Mouse (Mus musculus) stomach, postnatal 0 days (tissue): ENCODE measurements at regions not wholly inside any gene's neighbourhood (a gene's known extent, or its start where the extent isn't known, plus 50 kb on each side); places are given as distances from the start of the nearest gene placed in this dataset.

Source experiments
- ATAC-seq: fragments of 200-750 bp; cut with Nextera tagmentation; 2 replicates; pipeline ENCODE4 v1.8.0; 2017; ENCODE audit not compliant: low FRiP score, low TSS enrichment
- DNase-seq: peaks from one replicate; pipeline ENCODE4 v3.0.0-alpha.2; 2016; ENCODE audit warnings: low spot score
- H3K27ac ChIP-seq: fragments of 300-500 bp; sonication (generic); replicated peaks from 2 replicates; pipeline ENCODE4 v1.5.1; 2014; ENCODE audit warnings: mild to moderate bottlenecking, control low read depth
- H3K27me3 ChIP-seq: fragments of 300-500 bp; sonication (generic); 2 replicates; pipeline ENCODE4 v1.6.1; 2014; ENCODE audit warnings: low read length; ENCODE audit not compliant: control insufficient read depth, insufficient read depth
- H3K36me3 ChIP-seq: fragments of 300-500 bp; sonication (generic); 2 replicates; pipeline ENCODE4 v1.6.1; 2014; ENCODE audit warnings: low read length, mixed read lengths; ENCODE audit not compliant: control insufficient read depth, insufficient read depth
- H3K4me1 ChIP-seq: fragments of 300-500 bp; sonication (generic); replicated peaks from 2 replicates; pipeline ENCODE4 v1.6.1; 2014; ENCODE audit warnings: antibody characterized with exemption; ENCODE audit not compliant: control insufficient read depth, insufficient read depth
- H3K4me2 ChIP-seq: fragments of 300-500 bp; sonication (generic); replicated peaks from 2 replicates; pipeline ENCODE4 v1.6.1; 2014; ENCODE audit warnings: low read depth, mild to moderate bottlenecking, control low read depth, moderate library complexity
- H3K4me3 ChIP-seq: fragments of 300-500 bp; sonication (generic); 2 replicates; pipeline ENCODE4 v1.5.1; 2014; ENCODE audit warnings: low read depth, low read length, control low read depth
- H3K9ac ChIP-seq: fragments of 300-500 bp; sonication (generic); 2 replicates; pipeline ENCODE4 v1.6.1; 2014; ENCODE audit warnings: mild to moderate bottlenecking, low read length, control low read depth, mixed read lengths
- H3K9me3 ChIP-seq: fragments of 300-500 bp; sonication (generic); 2 replicates; pipeline ENCODE4 v1.6.1; 2016; ENCODE audit warnings: low read length; ENCODE audit not compliant: control insufficient read depth
- CTCF ChIP-seq: IDR thresholded peaks from 2 replicates; pipeline ENCODE4 v1.5.1; 2016; ENCODE audit warnings: antibody characterized with exemption, low read depth, mild to moderate bottlenecking, moderate library complexity
- EP300 ChIP-seq: optimal IDR thresholded peaks from 2 replicates; pipeline ENCODE3; 2016; ENCODE audit warnings: antibody characterized with exemption
- WGBS: fragments of 180-500 bp; shearing (Covaris S2); extraction: QIAGEN DNeasy Blood & Tissue Kit; methylation state at CpG from one replicate; pipeline ENCODE4 v1.1.7; 2014; 5-methylcytosine and 5-hydroxymethylcytosine counted together

DNA sequence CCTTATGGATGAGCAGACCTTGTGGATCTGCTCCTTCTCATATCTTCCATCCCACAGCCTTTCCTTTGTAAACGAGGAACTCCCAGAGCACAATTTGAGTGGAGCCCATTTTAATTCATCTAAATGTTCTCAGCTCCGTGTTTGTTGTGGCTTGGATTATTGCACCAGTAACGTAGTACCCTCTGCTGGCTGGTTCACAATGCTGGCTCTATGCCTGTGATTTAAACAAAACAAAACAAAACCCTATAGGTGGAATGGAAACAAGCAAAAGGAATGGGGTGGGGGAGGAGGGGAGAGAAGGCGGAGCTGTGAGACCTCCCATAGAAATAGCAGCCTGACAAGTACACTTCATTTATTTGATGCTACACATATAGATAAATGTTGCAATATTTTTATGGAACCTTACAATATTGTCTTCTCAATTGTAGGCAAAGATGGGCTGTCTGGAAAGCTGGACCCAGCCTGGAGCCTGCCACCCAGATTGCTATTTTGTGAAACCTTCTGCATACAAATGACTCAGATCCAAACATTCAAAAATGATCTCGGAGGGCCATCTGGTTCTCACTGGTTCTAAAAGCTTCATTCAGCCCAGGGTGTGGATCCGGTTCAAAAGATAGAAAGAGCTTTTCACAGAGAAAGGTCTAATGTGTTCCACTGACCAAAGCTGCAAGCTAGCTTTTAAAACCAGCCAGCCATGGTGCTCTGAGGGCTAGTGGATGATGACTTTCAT is 230.3 kb upstream of the Ubash3b start:
- Histone ChIP-seq H3K27ac (no peak overlapping the region), H3K9ac (no peak overlapping the region), H3K4me2 (no peak overlapping the region), H3K36me3 (no peaks in the 10 kb centered on the region), H3K4me1 (no peaks in the 10 kb centered on the region), H3K27me3 (no peaks in the 10 kb centered on the region), H3K4me3 (no peak overlapping the region), H3K9me3 (no peaks in the 10 kb centered on the region)
- TF ChIP-seq CTCF (no peak), EP300 (no peak)
- 43% methylated on average over 6 of the region's 6 CpGs for WGBS
- ATAC-seq, result no peak
- DNase-seq, result no peak

DNA sequence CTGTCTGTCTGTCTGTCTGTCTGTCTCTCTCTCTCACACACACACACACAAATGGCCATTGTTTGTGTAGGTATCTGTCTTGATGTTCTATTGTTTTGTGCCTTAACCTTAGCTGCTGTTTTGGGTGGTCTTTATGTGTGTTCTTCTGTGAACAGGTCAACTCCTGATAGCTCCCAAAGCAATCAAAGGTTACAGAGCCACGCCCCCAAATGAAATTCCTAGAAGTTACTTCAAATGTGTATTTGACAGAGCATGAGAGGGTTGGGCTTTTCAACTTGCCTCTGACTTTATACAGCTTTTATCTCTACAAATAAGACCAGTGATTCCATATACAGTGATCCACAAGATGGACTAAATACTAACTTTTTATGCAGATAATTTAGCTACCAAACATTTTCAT is 217.8 kb upstream of the Ubash3b start:
- ATAC-seq, result no peak
- 69% methylated on average over 1 of the region's 1 CpGs for WGBS

DNA sequence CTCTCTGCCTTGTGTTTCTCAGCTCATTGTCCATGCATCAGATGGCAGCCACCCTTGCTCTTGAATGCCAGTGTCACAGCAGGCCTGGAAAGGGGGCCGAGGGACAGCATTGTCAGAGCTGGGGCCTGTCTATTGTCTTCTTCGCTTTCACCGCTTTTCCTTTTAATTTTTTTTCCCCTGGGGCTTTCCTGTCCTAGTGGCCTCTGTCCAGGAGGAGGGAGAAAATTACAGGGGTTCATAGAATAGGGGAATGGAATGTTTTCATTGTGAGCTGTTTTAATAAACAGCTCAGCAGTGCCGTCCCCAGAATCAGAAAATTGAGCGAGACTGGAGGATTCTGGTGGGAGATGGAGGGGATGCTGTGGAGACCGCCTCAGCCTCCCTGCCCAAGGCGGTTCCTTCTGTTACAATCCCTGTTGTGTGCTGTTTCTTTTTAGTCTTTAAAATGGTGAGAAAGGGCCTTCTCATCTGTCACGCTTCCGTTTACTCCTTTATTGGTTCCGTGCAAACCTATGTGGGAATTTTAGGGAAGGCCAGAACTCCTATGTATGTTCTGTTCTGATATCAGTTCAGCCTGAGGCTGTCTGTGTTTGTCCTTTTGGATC is 217.2 kb upstream of the Ubash3b start:
- 78% methylated on average over 10 of the region's 10 CpGs for WGBS
- H3K9me3 ChIP-seq, result no peaks in the 10 kb centered on the region
- H3K9ac ChIP-seq, result no peak overlapping the region
- H3K4me2 ChIP-seq, result no peak overlapping the region
- ATAC-seq (no peak), DNase-seq (no peak)
- TF ChIP-seq EP300 (no peak), CTCF (no peak)
- no peaks in the 10 kb centered on the region for H3K27me3 ChIP-seq
- no peaks in the 10 kb centered on the region for H3K4me1 ChIP-seq
- no peak overlapping the region for H3K27ac ChIP-seq
- no peak overlapping the region for H3K4me3 ChIP-seq
- no peaks in the 10 kb centered on the region for H3K36me3 ChIP-seq

More for the DNA sequence above, 217.8 kb upstream of the Ubash3b start:
- H3K27me3 ChIP-seq, result no peaks in the 10 kb centered on the region
- H3K27ac ChIP-seq, result no peak overlapping the region
- TF ChIP-seq CTCF (no peak), EP300 (no peak)
- no peaks in the 10 kb centered on the region for H3K36me3 ChIP-seq
- no peak for DNase-seq
- no peaks in the 10 kb centered on the region for H3K4me1 ChIP-seq
- H3K4me2 ChIP-seq, result no peak overlapping the region
- H3K4me3 ChIP-seq, result no peak overlapping the region
- H3K9me3 ChIP-seq, result no peaks in the 10 kb centered on the region
- H3K9ac ChIP-seq, result no peak overlapping the region

DNA sequence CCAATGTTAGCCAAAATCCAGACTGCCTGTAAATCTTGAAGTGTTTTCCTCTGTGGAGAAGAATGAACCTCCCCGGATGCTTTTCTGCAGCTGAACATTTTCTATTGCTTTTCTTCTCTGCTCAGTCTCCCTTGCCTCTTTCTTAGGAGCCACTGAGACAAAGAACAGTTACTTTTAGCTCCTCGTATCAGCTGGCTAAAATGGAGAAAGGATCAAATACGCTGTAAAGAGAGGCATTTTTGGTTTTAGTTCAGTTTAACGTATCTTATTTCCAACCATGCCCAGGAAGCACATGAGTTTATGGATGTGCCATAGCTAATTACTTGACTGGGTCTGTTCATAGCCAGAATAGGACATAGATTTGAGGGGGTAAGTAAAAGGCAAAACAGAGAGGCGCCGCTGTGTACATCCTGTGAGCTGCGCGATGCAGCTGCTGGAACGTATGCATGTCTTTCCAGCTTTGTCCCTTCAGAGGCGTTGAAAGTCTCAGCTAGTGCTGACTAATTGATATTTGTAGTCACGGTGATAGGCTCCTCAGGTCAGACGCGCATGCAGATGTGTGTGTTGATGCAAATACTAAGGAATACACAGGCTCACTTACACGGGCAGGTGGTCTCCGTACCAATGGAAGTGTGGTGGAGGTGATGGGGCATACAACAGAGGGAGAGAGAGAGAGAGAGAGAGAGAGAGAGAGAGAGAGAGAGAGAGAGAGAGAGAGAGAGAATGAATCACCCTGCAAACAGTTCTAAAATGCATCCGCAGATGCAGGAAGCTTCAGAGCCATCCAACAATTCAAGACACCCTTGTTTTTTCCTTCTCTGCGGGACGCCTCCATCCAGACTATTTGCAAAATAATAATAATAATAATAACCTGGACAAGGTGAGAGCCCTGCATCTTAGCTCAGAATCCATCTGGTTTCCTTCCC is 216.5 kb upstream of the Ubash3b start:
- no peak for DNase-seq
- H3K4me2 ChIP-seq, result peak overlapping the region; percentile 42
- no peak overlapping the region for H3K9ac ChIP-seq
- no peaks in the 10 kb centered on the region for H3K36me3 ChIP-seq
- no peak overlapping the region for H3K4me3 ChIP-seq
- H3K27ac ChIP-seq, result peak overlapping the region; percentile 13; the same call in 1 of the 2 replicates
- no peak for ATAC-seq
- H3K4me1 ChIP-seq, result no peaks in the 10 kb centered on the region
- no peaks in the 10 kb centered on the region for H3K9me3 ChIP-seq
- TF ChIP-seq EP300, result no peak
- no peak for TF ChIP-seq CTCF
- no peaks in the 10 kb centered on the region for H3K27me3 ChIP-seq
- WGBS, result 67% methylated on average over 18 of the region's 18 CpGs

DNA sequence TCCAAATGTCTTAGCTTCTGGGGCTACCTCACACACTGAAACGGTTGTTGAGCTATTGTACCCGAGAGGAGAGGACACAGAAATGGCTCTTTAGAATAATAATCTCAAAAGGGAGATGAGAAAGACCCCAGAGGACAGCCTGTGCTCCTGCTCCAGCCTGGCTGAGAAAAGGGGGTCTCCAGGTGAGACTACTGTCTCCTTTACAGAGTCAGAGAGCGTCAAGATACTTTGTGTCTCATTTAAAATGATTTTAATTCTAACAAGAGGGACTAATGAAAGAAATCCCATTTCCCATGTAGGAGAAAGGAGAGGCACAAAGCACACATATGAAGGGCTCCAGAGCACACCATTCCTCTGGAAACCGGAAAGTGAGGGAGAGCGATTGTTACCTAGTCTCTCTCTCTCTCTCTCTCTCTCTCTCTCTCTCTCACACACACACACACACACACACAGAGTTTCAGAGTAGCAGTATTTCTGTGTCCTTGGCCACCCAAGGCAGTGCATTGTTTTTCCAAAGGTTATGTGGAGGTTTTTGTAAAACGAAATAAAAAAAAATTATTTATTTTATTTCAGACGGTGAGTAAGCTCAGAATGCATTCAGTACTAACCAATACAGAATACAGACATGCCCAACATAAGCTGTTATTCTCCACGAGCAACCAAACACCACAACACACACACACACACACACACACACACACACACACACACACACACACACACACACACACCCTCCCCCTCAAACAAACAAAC is 215.6 kb upstream of the Ubash3b start:
- Histone ChIP-seq H3K4me2 (peak overlapping the region; percentile 42; the same call in 1 of the 2 replicates), H3K27me3 (no peaks in the 10 kb centered on the region), H3K27ac (no peak overlapping the region), H3K4me1 (no peaks in the 10 kb centered on the region), H3K9me3 (no peaks in the 10 kb centered on the region), H3K36me3 (no peaks in the 10 kb centered on the region), H3K4me3 (no peak overlapping the region), H3K9ac (no peak overlapping the region)
- TF ChIP-seq CTCF (no peak), EP300 (no peak)
- 55% methylated on average over 8 of the region's 8 CpGs for WGBS
- no peak for ATAC-seq
- no peak for DNase-seq
